Mouse (Mus musculus) A20 (cell line): ENCODE data around the gene Ccdc115.

Source experiments
- DNase-seq: peaks from one replicate; pipeline ENCODE4 v3.0.0-alpha.2; 2011; ENCODE audit warnings: low read depth, low spot score

The Ccdc115 gene

GRCm38 (mm10) chr1:34439215-34439960 lies at the start of gene Ccdc115, which contains the start of gene Imp4:
Gene Ccdc115, minus strand, starts transcription at chr1:34439672.
Gene Imp4, plus strand, starts transcription at chr1:34439851.
- peak; percentile 99 for DNase-seq

GRCm38 (mm10) chr1:34487383-34487782 lies 47.9 kb upstream of the Ccdc115 start:
- DNase-seq, result no peak

GRCm38 (mm10) chr1:34485461-34486188 lies 46.2 kb upstream of the Ccdc115 start:
- DNase-seq, result peak; percentile 91

- DNase-seq, result peak; percentile 73
Measured at GRCm38 (mm10) chr1:34484470-34484869, 45.0 kb upstream of the Ccdc115 start.

GRCm38 (mm10) chr1:34481920-34482669 lies 42.6 kb upstream of the Ccdc115 start:
- peak; percentile 51 for DNase-seq

- peak; percentile 63 for DNase-seq
Measured at GRCm38 (mm10) chr1:34480801-34481200, 41.3 kb upstream of the Ccdc115 start.

GRCm38 (mm10) chr1:34478891-34479655 lies 39.6 kb upstream of the Ccdc115 start:
- no peak for DNase-seq

- peak; percentile 93 for DNase-seq
Measured at GRCm38 (mm10) chr1:34472427-34473300, 33.2 kb upstream of the Ccdc115 start.

- no peak for DNase-seq
Measured at GRCm38 (mm10) chr1:34469801-34470200, 30.3 kb upstream of the Ccdc115 start.

GRCm38 (mm10) chr1:34468500-34468899 lies 29.0 kb upstream of the Ccdc115 start:
- DNase-seq, result no peak

GRCm38 (mm10) chr1:34468051-34468450 lies 28.6 kb upstream of the Ccdc115 start:
- peak; percentile 52 for DNase-seq

- no peak for DNase-seq
Measured at GRCm38 (mm10) chr1:34465445-34465844, 26.0 kb upstream of the Ccdc115 start.

GRCm38 (mm10) chr1:34464310-34464817 lies 24.9 kb upstream of the Ccdc115 start:
- peak; percentile 72 for DNase-seq

- peak; percentile 89 for DNase-seq
Measured at GRCm38 (mm10) chr1:34462766-34463165, 23.3 kb upstream of the Ccdc115 start.

GRCm38 (mm10) chr1:34460061-34460441 lies 20.6 kb upstream of the Ccdc115 start:
- DNase-seq, result peak; percentile 62

GRCm38 (mm10) chr1:34459284-34460060 lies 20.0 kb upstream of the Ccdc115 start, which contains the start of gene Ptpn18:
Gene Ptpn18, plus strand, starts transcription at chr1:34459762.
- peak; percentile 90 for DNase-seq

GRCm38 (mm10) chr1:34458431-34458830 lies 19.0 kb upstream of the Ccdc115 start:
- peak; percentile 47 for DNase-seq

- no peak for DNase-seq
Measured at GRCm38 (mm10) chr1:34443124-34443523, 3.7 kb upstream of the Ccdc115 start.

GRCm38 (mm10) chr1:34439961-34440630 lies 624 bp upstream of the Ccdc115 start:
- no peak for DNase-seq
